Mouse (Mus musculus): ENCODE measurements at regions not wholly inside any gene's neighbourhood (a gene's known extent, or its start where the extent isn't known, plus 50 kb on each side); places are given as distances from the start of the nearest gene placed in this dataset.
"Not testable (repeated sequence)": the region's sequence is repeated elsewhere in the genome, so short reads cannot be mapped to it uniquely, and the experiment has no call there.

- Histone ChIP-seq H3K9me3 (replicated peaks) (no peaks in the 10 kb centered on the region), H3K27me3 (no peaks in the 10 kb centered on the region), H3K36me3 (no peaks in the 10 kb centered on the region), H3K4me1 (replicated peaks) (no peaks in the 10 kb centered on the region), H3K4me2 (no peak overlapping the region), H3K9ac (no peak overlapping the region), H3K27ac (no peak overlapping the region), H3K4me3 (replicated peaks) (no peak overlapping the region)
- no peak for ATAC-seq (ENCODE audit: low read depth)
- DNase-seq, result no peak
- WGBS (ENCODE audit: insufficient replicate concordance), result 66% methylated on average over 4 of the region's 4 CpGs
Observed at GRCm38 (mm10) chr6:3319378-3319777, 80.0 kb downstream of the Samd9l start.

DNA sequence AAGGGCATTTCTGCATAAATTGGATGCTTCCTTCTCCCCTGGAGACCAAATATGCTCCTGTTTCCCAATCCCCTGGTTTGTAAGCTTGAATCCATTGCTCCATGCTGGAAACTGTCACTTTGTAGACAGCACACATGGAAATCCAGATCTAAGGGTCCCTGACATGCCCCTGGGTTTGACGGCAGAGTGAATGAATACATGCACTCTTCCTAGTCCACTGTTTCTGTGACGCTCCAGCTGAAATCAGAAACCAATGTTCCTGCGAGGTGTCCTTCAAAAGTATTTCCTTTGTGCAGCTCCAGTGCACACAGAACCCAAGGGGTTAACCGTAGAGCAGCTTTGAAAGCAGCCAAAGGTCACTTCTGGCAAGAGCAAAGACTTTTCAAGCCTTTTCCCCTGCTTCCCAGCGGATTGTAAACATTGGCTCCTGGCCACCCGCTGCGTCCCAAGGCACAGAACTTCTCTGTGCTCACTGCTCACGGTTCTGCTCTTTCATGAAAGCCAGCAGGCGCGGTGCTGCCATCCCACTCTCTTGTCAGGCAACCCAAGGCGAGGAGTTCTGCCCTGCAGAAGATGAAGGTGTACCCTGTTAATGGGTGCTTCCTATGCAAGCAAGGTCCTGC is 91.7 kb downstream of the Samd9l start:
- H3K27ac ChIP-seq; H3K9ac ChIP-seq; H3K9me3 ChIP-seq (replicated peaks); H3K4me3 ChIP-seq (replicated peaks); H3K4me1 ChIP-seq (replicated peaks); H3K4me2 ChIP-seq; H3K27me3 ChIP-seq; DNase-seq; H3K36me3 ChIP-seq: not testable (repeated sequence)
- peak; percentile 72; the same call in 1 of the 2 replicates for ATAC-seq (ENCODE audit: low read depth)
- 6% methylated on average over 11 of the region's 11 CpGs for WGBS (ENCODE audit: insufficient replicate concordance)

DNA sequence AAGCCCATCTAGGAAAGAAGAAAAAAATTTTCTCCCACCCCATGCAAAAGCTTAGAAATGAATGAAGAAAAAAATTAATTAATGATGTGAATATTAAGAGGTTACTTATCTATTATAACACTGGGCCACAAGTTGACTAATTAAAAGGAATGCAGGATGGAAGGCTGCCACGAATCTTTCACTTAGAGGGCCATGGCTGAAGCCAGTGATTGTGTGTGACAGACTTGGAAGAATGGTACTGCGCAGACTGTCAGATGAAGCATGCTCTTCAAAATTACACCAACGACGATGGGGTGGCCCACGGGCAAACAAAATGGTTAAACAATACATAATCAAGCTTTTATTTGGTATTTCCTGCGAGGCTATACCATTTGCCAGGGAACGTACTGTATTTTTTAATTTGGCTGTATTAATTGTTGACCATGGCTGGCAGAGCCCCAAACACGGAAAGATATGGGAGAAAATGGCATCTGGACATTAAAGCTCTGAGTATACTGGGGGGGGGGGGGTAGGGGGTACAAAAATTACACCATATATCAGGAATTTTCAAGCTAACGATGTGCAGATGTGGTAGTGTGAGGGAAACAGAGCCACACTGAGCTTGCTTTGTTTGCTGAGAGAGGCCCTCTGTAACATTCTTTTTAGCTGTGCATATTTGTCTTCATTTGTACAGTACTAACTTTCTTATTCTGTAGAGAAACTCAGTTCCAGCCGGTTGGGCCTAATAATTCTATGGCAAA is 94.3 kb downstream of the Samd9l start:
- DNase-seq; H3K9me3 ChIP-seq (replicated peaks); H3K36me3 ChIP-seq; H3K4me1 ChIP-seq (replicated peaks); H3K4me3 ChIP-seq (replicated peaks); H3K9ac ChIP-seq; H3K27ac ChIP-seq; H3K4me2 ChIP-seq; H3K27me3 ChIP-seq; ATAC-seq (ENCODE audit: low read depth): not testable (repeated sequence)
- 58% methylated on average over 10 of the region's 10 CpGs for WGBS (ENCODE audit: insufficient replicate concordance)

DNA sequence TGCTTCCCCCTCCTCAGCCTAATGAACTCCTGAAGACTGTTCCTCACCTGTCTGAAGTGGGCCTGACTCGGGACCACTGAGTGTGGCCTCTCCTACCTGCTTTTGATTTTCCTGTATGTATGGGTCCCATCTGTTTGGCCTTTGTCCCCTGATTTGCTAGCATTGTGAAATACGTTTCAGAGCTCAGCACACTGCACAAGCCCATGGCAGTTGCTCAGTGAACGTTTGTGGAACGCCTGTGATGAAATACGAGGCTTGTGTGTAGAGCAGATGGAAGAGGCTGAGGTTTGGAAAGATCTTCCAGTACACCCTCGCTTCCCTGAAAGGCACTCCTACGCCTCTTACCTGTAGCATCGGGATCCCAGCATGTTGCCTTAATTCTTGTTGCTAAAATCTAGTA is 106.1 kb downstream of the Samd9l start:
- H3K36me3 ChIP-seq; H3K27me3 ChIP-seq; DNase-seq; H3K4me3 ChIP-seq (replicated peaks); H3K9me3 ChIP-seq (replicated peaks); H3K27ac ChIP-seq; H3K4me2 ChIP-seq; H3K9ac ChIP-seq; ATAC-seq (ENCODE audit: low read depth); H3K4me1 ChIP-seq (replicated peaks): not testable (repeated sequence)
- WGBS (ENCODE audit: insufficient replicate concordance), result 50% methylated on average over 8 of the region's 8 CpGs

DNA sequence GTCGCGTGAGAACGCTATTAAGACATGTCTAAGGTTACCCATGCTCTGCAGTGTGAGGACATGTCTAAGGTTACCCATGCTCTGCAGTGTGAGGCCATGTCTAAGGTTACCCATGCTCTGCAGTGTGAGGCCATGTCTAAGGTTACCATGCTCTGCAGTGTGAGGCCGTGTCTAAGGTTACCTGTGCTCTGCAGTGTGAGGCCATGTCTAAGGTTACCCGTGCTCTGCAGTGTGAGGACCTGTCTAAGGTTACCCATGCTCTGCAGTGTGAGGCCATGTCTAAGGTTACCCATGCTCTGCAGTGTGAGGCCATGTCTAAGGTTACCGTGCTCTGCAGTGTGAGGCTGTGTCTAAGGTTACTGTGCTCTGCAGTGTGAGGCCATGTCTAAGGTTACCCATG is 107.4 kb downstream of the Samd9l start:
- 81% methylated on average over 6 of the region's 6 CpGs for WGBS (ENCODE audit: insufficient replicate concordance)
- not testable (repeated sequence) for DNase-seq; H3K27ac ChIP-seq; H3K4me1 ChIP-seq (replicated peaks); H3K27me3 ChIP-seq; ATAC-seq (ENCODE audit: low read depth); H3K36me3 ChIP-seq; H3K4me3 ChIP-seq (replicated peaks); H3K9me3 ChIP-seq (replicated peaks); H3K9ac ChIP-seq; H3K4me2 ChIP-seq

GRCm38 (mm10) chr6:3268726-3269125 is 130.6 kb downstream of the Samd9l start:
- H3K4me2 ChIP-seq; H3K9ac ChIP-seq; H3K27ac ChIP-seq; DNase-seq; H3K4me1 ChIP-seq (replicated peaks); H3K27me3 ChIP-seq; H3K4me3 ChIP-seq (replicated peaks); ATAC-seq (ENCODE audit: low read depth); H3K36me3 ChIP-seq; H3K9me3 ChIP-seq (replicated peaks): not testable (repeated sequence)
- WGBS (ENCODE audit: insufficient replicate concordance), result 58% methylated on average over 4 of the region's 4 CpGs

DNA sequence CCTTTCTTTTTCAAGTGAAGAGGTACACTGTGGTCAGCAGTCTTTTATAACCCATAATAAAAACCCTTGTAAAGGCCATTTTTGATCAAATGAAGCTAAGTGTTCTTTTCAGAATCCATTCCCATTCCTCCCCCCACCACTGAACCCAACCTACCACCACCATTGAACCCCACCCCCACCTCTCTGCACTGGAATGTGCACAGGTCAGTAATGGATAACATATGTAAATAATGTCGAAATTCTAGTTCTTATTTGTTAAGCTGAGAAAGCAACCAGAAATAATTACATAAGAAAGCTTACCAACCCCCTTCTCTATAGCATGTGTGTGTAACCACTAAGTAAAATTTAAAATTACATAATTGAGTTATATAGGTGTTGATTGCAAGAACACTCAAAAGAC is 133.9 kb downstream of the Samd9l start:
- 44% methylated on average over 1 of the region's 1 CpGs for WGBS (ENCODE audit: insufficient replicate concordance)
- H3K9me3 ChIP-seq (replicated peaks); H3K36me3 ChIP-seq; H3K9ac ChIP-seq; H3K4me2 ChIP-seq; H3K4me3 ChIP-seq (replicated peaks); DNase-seq; H3K27me3 ChIP-seq; H3K27ac ChIP-seq; H3K4me1 ChIP-seq (replicated peaks): not testable (repeated sequence)
- ATAC-seq (ENCODE audit: low read depth), result peak; percentile 64

All from liver, embryonic 13.5 days (tissue).